ENCODE assay signal across 14 mouse cellular contexts in the genomic region with DNA sequence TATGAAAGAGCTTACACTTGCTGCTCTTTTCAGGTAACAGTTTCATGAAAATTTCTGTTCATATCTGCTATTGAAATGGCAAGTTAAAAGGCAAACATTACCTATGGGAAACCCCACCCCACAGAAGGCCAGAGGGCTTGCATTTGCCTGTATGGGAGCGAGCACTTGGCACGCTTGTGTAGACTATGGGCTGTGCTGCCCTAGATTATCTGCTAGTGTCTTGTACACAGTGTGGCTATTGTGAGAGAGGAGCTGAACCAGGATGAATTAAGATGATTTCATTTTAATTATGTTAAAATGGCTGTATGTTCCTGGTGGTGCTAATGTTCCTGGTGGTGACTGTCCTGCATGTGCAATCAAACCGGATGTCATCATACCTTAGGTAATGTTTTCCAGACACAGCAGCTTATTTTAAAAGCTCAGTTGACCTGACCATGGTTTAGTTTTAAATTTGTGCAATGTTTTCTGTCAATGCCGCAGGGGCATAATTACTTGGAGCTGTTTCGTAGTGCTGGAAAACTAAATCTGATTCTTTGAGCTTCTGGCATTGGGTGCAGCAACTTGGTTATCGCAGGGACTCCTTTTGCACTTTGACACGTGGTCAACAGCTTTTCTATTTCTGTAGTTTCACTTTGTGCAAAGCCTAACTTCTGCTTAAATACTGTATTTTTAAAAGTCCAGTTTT. TPM values are rescaled to one million over a fixed set of nuclear protein-coding genes. Genes with fewer than 3 reads are reported as not detected.
DNase-seq lines count a peak whose midpoint lies in the region; ATAC-seq and TF ChIP-seq lines count a peak whose summit lies in the region.
"Had no signal": no experiment of that assay in that cellular context is flagged by ENCODE, and none has a peak within 500 bp of the region (broad histone marks: within the 10 kb centered on the region; RNA-seq: fewer than 3 reads in every experiment).

No protein-coding gene starts in this region.

- intact Hi-C loops in gastrocnemius, adult 2 months (cut with DNase I), result no loop called here
- intact Hi-C loops in gastrocnemius, postnatal 36 days (cut with DNase I), result no loop called here

- H3K27ac ChIP-seq in gastrocnemius, adult 2 months, result peak overlapping the region; percentile 53
- peak overlapping the region; percentile 70 for H3K27ac ChIP-seq in liver, adult 2 months (replicated peaks; ENCODE audit: insufficient read depth, low read depth, low read length)
- H3K27ac ChIP-seq in liver, postnatal 0 days (ENCODE audit: low read depth), result peak overlapping the region; percentile 69
- H3K27ac ChIP-seq in forebrain, embryonic 12.5 days, result no peak overlapping the region
- H3K27ac ChIP-seq: forebrain, embryonic 10.5 days had no signal

- no peak for TF ChIP-seq POLR2A in liver, adult 2 months (IDR thresholded peaks at IDR 0.05; ENCODE audit: extremely low read depth, insufficient read depth, low read length)

- TF ChIP-seq EP300 in liver, postnatal 0 days (IDR thresholded peaks at IDR 0.05; ENCODE audit: low read depth), result no peak

- peaks cover 20% of the 10 kb centered on the region for H3K4me1 ChIP-seq in liver, adult 2 months (ENCODE audit: control insufficient read depth, insufficient read depth, low read length)
- peaks cover 23% of the 10 kb centered on the region; the same call in 1 of the 2 replicates for H3K4me1 ChIP-seq in liver, postnatal 0 days (ENCODE audit: insufficient read depth)
- peaks cover 35% of the 10 kb centered on the region for H3K4me1 ChIP-seq in forebrain, embryonic 12.5 days

- no peak for TF ChIP-seq CTCF in gastrocnemius, adult 2 months (IDR thresholded peaks at IDR 0.05)
- no peak for TF ChIP-seq CTCF in liver, adult 2 months (IDR thresholded peaks at IDR 0.05; ENCODE audit: low read depth, low read length)
- no peak for TF ChIP-seq CTCF in liver, postnatal 0 days (IDR thresholded peaks at IDR 0.05; ENCODE audit: low read depth)

- WGBS in liver, adult 2 months, result 16% methylated on average over 7 of the region's 7 CpGs
- WGBS in liver, postnatal 0 days (ENCODE audit: insufficient replicate concordance), result 44% methylated on average over 7 of the region's 7 CpGs
- WGBS in forebrain, embryonic 12.5 days, result 80% methylated on average over 7 of the region's 7 CpGs

- no peak for ATAC-seq in liver, postnatal 0 days
- no peak for ATAC-seq in forebrain, embryonic 12.5 days (ENCODE audit: low FRiP score)

- no peaks in the 10 kb centered on the region for H3K27me3 ChIP-seq in liver, adult 2 months (ENCODE audit: control insufficient read depth, insufficient read depth, low read length)
- H3K27me3 ChIP-seq in liver, postnatal 0 days (ENCODE audit: insufficient read depth, low read length), result no peaks in the 10 kb centered on the region
- H3K27me3 ChIP-seq in forebrain, embryonic 12.5 days, result no peaks in the 10 kb centered on the region

- H3K36me3 ChIP-seq in liver, adult 2 months (ENCODE audit: control insufficient read depth, insufficient read depth, low read length), result no peaks in the 10 kb centered on the region
- H3K36me3 ChIP-seq in liver, postnatal 0 days (replicated peaks; ENCODE audit: insufficient read depth, low read length), result no peaks in the 10 kb centered on the region
- H3K36me3 ChIP-seq in forebrain, embryonic 12.5 days (replicated peaks), result no peaks in the 10 kb centered on the region

- H3K79me2 ChIP-seq in liver, adult 2 months (ENCODE audit: control insufficient read depth, insufficient read depth, low read length), result peaks cover 38% of the 10 kb centered on the region

- H3K9ac ChIP-seq in liver, adult 2 months (ENCODE audit: low read depth, low read length), result peak overlapping the region; percentile 39
- H3K9ac ChIP-seq in liver, postnatal 0 days (replicated peaks), result 0 out of 2 replicates have a peak overlapping the region, but pooled peaks have one; percentile 8
- H3K9ac ChIP-seq in forebrain, embryonic 12.5 days, result no peak overlapping the region

- no peaks in the 10 kb centered on the region for H3K9me3 ChIP-seq in liver, postnatal 0 days (ENCODE audit: low read length)
- no peaks in the 10 kb centered on the region for H3K9me3 ChIP-seq in forebrain, embryonic 12.5 days
- H3K9me3 ChIP-seq: forebrain, embryonic 10.5 days had no signal

- no peak for DNase-seq in gastrocnemius, adult 2 months
- DNase-seq in gastrocnemius, postnatal 36 days, result no peak
- DNase-seq in liver, adult 2 months (ENCODE audit: extremely low read depth, low read depth, low spot score), result peak; percentile 95
- DNase-seq in liver, result no peak
- peak; percentile 43 for DNase-seq in fat pad, adult 2 months (ENCODE audit: extremely low read depth, low read depth, low spot score)
- no peak for DNase-seq in liver, postnatal 0 days
- DNase-seq in left cerebral cortex, adult 8-10 months (ENCODE audit: low spot score in 2 of 2), result no peak
- DNase-seq: cerebellum, adult 11 months; heart, postnatal 14 days; lung, postnatal 4 days; spleen, adult 18-20 months; thymus, postnatal 25 days had no signal

- H3K4me2 ChIP-seq in liver, postnatal 0 days (ENCODE audit: low read depth, low read length), result peak overlapping the region; percentile 57
- H3K4me2 ChIP-seq in forebrain, embryonic 12.5 days, result no peak overlapping the region

- H3K4me3 ChIP-seq in gastrocnemius, adult 2 months, result no peak overlapping the region
- no peak overlapping the region; the same call in 1 of the 2 replicates for H3K4me3 ChIP-seq in liver, adult 2 months (ENCODE audit: insufficient read depth, low read depth, low read length)
- peak overlapping the region; percentile 27 for H3K4me3 ChIP-seq in liver, postnatal 0 days (ENCODE audit: low read depth, low read length)
- no peak overlapping the region for H3K4me3 ChIP-seq in forebrain, embryonic 12.5 days (replicated peaks)
- H3K4me3 ChIP-seq: forebrain, embryonic 10.5 days had no signal

RNA-seq across cellular contexts. Expression of gene Trp53bp2, which starts 3.8 kb away (rescaled TPM):
- total RNA-seq in gastrocnemius, adult 2 months (2021), result 1 to 10 TPM; 9.0 to 9.5 TPM
- total RNA-seq in gastrocnemius, postnatal 36 days (2021), result 10 to 100 TPM in 1 of 2 experiments, 1 to 10 TPM in 1; 7.5 to 10.5 TPM
- total RNA-seq in liver, adult 2 months (2014; rRNA removed), result 5.0 and 6.0 TPM in 2 replicates
- polyA plus RNA-seq in liver, adult 2 months (2012; rRNA removed), result 5.7 and 7.2 TPM in 2 replicates
- polyA plus RNA-seq in liver, postnatal 0 days (2015; fragmentation: Nextera tagmentation; extraction: Ambion mirVana), result 3.3 and 4.1 TPM in 2 replicates
- 32.5 and 35.4 TPM in 2 replicates for polyA plus RNA-seq in forebrain, embryonic 12.5 days (2016; fragmentation: Nextera tagmentation; extraction: Ambion mirVana)
- 10 to 100 TPM; 23.8 to 34.0 (median 26.8) TPM for total RNA-seq in left cerebral cortex, adult 8-10 months (2022)

Comparison
In these comparisons a context has a peak if more than half of its experiments do, and no peak if none do; other contexts are left out.
1. DNase-seq: peak in liver, adult 2 months (single experiment) and fat pad, adult 2 months (single experiment); none in gastrocnemius, adult 2 months (single experiment), gastrocnemius, postnatal 36 days (0 of 2), liver (single experiment), liver, postnatal 0 days (single experiment) and left cerebral cortex, adult 8-10 months (0 of 2).